Mouse (Mus musculus) lung, embryonic 14.5 days (tissue): ENCODE measurements around the gene Gzma. TPM values are rescaled to one million over a fixed set of nuclear protein-coding genes. Genes with fewer than 3 reads are reported as not detected.

Experiments
- ATAC-seq: fragments of 200-750 bp; cut with Nextera tagmentation; 2 replicates; pipeline ENCODE4 v1.8.0; 2017; ENCODE audit warnings: mild to moderate bottlenecking, moderate TSS enrichment, moderate library complexity; ENCODE audit not compliant: insufficient read depth
- DNase-seq: peaks from one replicate; pipeline ENCODE4 v3.0.0-alpha.2; 2015
- H3K27ac ChIP-seq: fragments of 300-500 bp; sonication (generic); 2 replicates; pipeline ENCODE4 v1.5.1; 2014; ENCODE audit warnings: low read depth, mild to moderate bottlenecking, moderate library complexity
- H3K27me3 ChIP-seq: fragments of 300-500 bp; sonication (generic); 2 replicates; pipeline ENCODE4 v1.6.1; 2014; ENCODE audit warnings: low read length, control low read depth; ENCODE audit not compliant: insufficient read depth
- H3K36me3 ChIP-seq: fragments of 300-500 bp; sonication (generic); 2 replicates; pipeline ENCODE4 v1.6.1; 2014; ENCODE audit warnings: control low read depth; ENCODE audit not compliant: insufficient read depth
- H3K4me1 ChIP-seq: fragments of 300-500 bp; sonication (generic); 2 replicates; pipeline ENCODE4 v1.6.1; 2014; ENCODE audit warnings: antibody characterized with exemption, control low read depth; ENCODE audit not compliant: insufficient read depth
- H3K4me2 ChIP-seq: fragments of 300-500 bp; sonication (generic); 2 replicates; pipeline ENCODE4 v1.6.1; 2014; ENCODE audit warnings: mild to moderate bottlenecking
- H3K4me3 ChIP-seq: fragments of 300-500 bp; sonication (generic); 2 replicates; pipeline ENCODE4 v1.5.1; 2014; ENCODE audit warnings: low read depth, low read length
- H3K9ac ChIP-seq: fragments of 300-500 bp; sonication (generic); 2 replicates; pipeline ENCODE4 v1.6.1; 2014
- H3K9me3 ChIP-seq: fragments of 300-500 bp; sonication (generic); 2 replicates; pipeline ENCODE4 v1.6.1; 2016; ENCODE audit warnings: low read depth, low read length, control low read depth
- CTCF ChIP-seq: IDR thresholded peaks from 2 replicates; pipeline ENCODE4 v1.5.1; 2016; ENCODE audit warnings: antibody characterized with exemption, low read depth
- WGBS: fragments of 180-500 bp; shearing (Covaris S2); extraction: QIAGEN DNeasy Blood & Tissue Kit; methylation state at CpG from one replicate; pipeline ENCODE4 v1.1.7; 2014; 5-methylcytosine and 5-hydroxymethylcytosine counted together
- polyA plus RNA-seq: library from polyadenylated mRNA; unstranded; fragments of >200 nt; fragmentation: Nextera tagmentation; extraction: Ambion mirVana; gene quantifications from 2 replicates; pipeline ENCODE4 v1.2.1, GENCODE M21; 2014

Gene Gzma
- polyA plus RNA-seq, 1 experiment from 2014 or later = not detected

GRCm38 (mm10) chr13:113082101-113082500 is 18.7 kb downstream of the Gzma start:
- H3K36me3 ChIP-seq = no peaks in the 10 kb centered on the region
- 48% methylated on average over 1 of the region's 1 CpGs for WGBS
- H3K9me3 ChIP-seq = no peaks in the 10 kb centered on the region
- no peak overlapping the region for H3K27ac ChIP-seq
- no peak for TF ChIP-seq CTCF
- no peak overlapping the region for H3K4me2 ChIP-seq
- no peak for ATAC-seq
- no peak overlapping the region for H3K4me3 ChIP-seq
- no peaks in the 10 kb centered on the region for H3K27me3 ChIP-seq
- no peak overlapping the region for H3K9ac ChIP-seq
- no peak for DNase-seq
- no peaks in the 10 kb centered on the region for H3K4me1 ChIP-seq

- ATAC-seq = no peak
- no peak for DNase-seq
- 82% methylated on average over 9 of the region's 9 CpGs for WGBS
- no peak overlapping the region for H3K4me3 ChIP-seq
- no peak overlapping the region for H3K27ac ChIP-seq
- no peaks in the 10 kb centered on the region for H3K27me3 ChIP-seq
- no peaks in the 10 kb centered on the region for H3K4me1 ChIP-seq
- no peak overlapping the region for H3K9ac ChIP-seq
- H3K36me3 ChIP-seq = no peaks in the 10 kb centered on the region
- H3K9me3 ChIP-seq = no peaks in the 10 kb centered on the region
- no peak overlapping the region for H3K4me2 ChIP-seq
- no peak for TF ChIP-seq CTCF
Measured at GRCm38 (mm10) chr13:113079021-113079420, 21.8 kb downstream of the Gzma start.

DNA sequence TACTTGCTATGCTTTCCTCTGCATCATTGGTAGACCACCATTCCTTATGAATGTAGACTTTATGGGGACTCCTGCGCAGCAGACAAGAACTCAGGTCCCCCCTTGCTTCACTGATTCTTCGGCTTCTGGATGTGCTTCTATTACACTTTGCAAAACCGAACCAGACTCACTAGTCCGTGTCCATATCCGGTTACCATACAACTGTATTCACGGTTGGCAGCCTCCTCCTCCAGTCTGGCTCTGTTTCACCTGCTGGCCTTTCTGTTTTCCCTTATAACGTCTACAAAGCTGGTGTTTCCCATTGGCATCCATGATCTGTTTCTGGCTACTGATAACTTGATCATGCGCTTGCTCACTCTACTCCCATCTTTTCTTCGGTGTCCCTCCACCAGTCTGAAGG is 36.2 kb downstream of the Gzma start:
- Histone ChIP-seq H3K4me3 (no peak overlapping the region), H3K9ac (no peak overlapping the region), H3K4me1 (no peaks in the 10 kb centered on the region), H3K4me2 (no peak overlapping the region), H3K9me3 (no peaks in the 10 kb centered on the region), H3K27ac (no peak overlapping the region), H3K27me3 (no peaks in the 10 kb centered on the region), H3K36me3 (no peaks in the 10 kb centered on the region)
- WGBS = 85% methylated on average over 9 of the region's 9 CpGs
- no peak for TF ChIP-seq CTCF
- ATAC-seq (no peak), DNase-seq (no peak)

- DNase-seq (no peak), ATAC-seq (no peak)
- no peaks in the 10 kb centered on the region for H3K9me3 ChIP-seq
- no peak for TF ChIP-seq CTCF
- H3K4me1 ChIP-seq = no peaks in the 10 kb centered on the region
- no peak overlapping the region for H3K4me3 ChIP-seq
- H3K27me3 ChIP-seq = no peaks in the 10 kb centered on the region
- no peaks in the 10 kb centered on the region for H3K36me3 ChIP-seq
- 76% methylated on average over 6 of the region's 6 CpGs for WGBS
- no peak overlapping the region for H3K9ac ChIP-seq
- H3K27ac ChIP-seq = no peak overlapping the region
- H3K4me2 ChIP-seq = no peak overlapping the region
Measured at GRCm38 (mm10) chr13:113061746-113062145, 39.0 kb downstream of the Gzma start.

DNA sequence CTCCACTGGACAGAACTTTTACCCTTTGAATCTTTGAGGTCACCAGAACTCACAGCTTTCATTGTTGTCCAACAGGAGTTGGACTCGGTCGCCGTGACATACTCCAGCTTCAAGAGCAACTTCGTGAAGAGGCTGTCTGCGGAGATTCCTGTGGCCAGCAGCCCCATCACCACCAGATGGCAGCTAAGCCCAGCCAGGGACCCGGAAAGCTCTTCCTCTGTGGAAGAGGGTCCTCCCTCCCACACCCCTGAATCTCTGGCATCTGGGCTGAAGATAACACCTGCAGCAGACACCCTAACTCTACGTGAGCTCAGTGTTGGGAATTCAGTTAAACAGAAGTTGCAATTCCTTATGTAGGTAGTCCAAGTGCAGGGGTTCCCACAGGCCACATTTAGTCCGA is 45.0 kb downstream of the Gzma start:
- Histone ChIP-seq H3K4me2 (no peak overlapping the region), H3K27ac (no peak overlapping the region), H3K36me3 (no peaks in the 10 kb centered on the region), H3K9ac (no peak overlapping the region), H3K4me1 (no peaks in the 10 kb centered on the region), H3K9me3 (no peaks in the 10 kb centered on the region), H3K27me3 (no peaks in the 10 kb centered on the region), H3K4me3 (no peak overlapping the region)
- peak; percentile 61 for TF ChIP-seq CTCF
- DNase-seq (peak; percentile 60), ATAC-seq (no peak)
- WGBS = 28% methylated on average over 8 of the region's 8 CpGs

DNA sequence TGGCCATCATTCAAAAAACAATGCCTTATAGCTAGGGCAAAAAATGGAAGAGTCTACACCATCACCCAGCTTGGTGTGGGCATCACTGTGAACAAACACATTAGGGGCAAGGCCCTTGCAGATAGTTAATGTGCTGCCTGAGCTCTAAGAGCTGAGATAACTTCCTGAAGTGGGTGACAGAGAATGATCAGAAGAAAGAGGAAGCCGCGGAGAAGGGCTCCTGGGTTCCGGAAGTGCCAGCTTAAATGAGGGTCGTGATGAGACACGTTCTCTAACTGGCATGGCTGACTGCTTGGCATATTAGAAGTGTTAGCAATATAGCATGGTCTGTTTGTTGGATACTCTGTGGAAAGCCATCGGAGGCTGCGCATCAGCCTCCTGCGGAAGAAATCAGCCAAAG is 46.6 kb downstream of the Gzma start:
- 93% methylated on average over 8 of the region's 8 CpGs for WGBS
- H3K4me1 ChIP-seq = no peaks in the 10 kb centered on the region
- no peak overlapping the region for H3K4me3 ChIP-seq
- no peak for DNase-seq
- no peak overlapping the region for H3K27ac ChIP-seq
- H3K27me3 ChIP-seq = no peaks in the 10 kb centered on the region
- no peaks in the 10 kb centered on the region for H3K36me3 ChIP-seq
- H3K9me3 ChIP-seq = no peaks in the 10 kb centered on the region
- H3K4me2 ChIP-seq = no peak overlapping the region
- ATAC-seq = no peak
- H3K9ac ChIP-seq = no peak overlapping the region
- TF ChIP-seq CTCF = no peak

DNA sequence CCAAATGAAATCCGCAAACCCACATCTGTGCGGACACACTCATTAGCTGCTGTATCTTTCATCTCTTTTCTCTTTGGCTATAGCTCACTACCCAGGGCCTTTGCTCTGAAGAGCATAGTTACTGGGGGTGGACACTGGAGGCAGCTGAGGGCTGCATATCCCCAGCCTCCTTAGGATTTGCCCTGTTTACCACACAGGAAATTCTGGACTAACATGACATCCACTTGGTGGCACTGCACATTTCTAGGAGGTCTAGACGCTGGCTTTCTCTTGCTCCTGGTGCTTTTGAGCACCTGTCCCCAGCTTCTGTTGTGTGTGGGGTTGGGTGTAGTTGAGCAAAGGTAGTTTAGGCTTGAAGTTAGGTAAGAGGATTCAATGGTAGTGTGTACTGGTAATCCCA is 53.1 kb downstream of the Gzma start:
- WGBS = 59% methylated on average over 3 of the region's 3 CpGs
- TF ChIP-seq CTCF = peak; percentile 28; the same call in 1 of the 2 replicates
- Histone ChIP-seq H3K4me2 (no peak overlapping the region), H3K4me1 (no peaks in the 10 kb centered on the region), H3K9ac (no peak overlapping the region), H3K27ac (no peak overlapping the region), H3K36me3 (peaks cover 9% of the 10 kb centered on the region; the same call in 1 of the 2 replicates), H3K27me3 (no peaks in the 10 kb centered on the region), H3K4me3 (no peak overlapping the region), H3K9me3 (no peaks in the 10 kb centered on the region)
- DNase-seq (no peak), ATAC-seq (no peak)

DNA sequence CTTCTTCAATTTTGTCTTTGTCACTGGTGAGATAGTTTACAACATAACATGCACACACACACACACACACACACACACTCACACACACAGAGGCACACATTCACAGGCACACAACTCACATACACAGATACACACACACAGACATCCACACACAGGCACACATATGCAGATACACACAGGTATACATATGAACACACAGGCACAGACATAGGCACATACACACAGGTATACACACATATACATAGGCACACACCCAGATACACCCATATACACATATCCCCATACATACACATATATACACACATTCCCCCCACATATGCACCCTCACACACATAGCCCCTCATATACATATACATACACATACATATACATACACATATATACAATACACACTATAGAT is 53.8 kb downstream of the Gzma start:
- Histone ChIP-seq H3K4me2 (peak overlapping the region; percentile 57; the same call in 1 of the 2 replicates), H3K36me3 (peaks cover 12% of the 10 kb centered on the region; the same call in 1 of the 2 replicates), H3K27ac (no peak overlapping the region), H3K27me3 (no peaks in the 10 kb centered on the region), H3K9me3 (no peaks in the 10 kb centered on the region), H3K4me3 (no peak overlapping the region), H3K9ac (no peak overlapping the region), H3K4me1 (no peaks in the 10 kb centered on the region)
- TF ChIP-seq CTCF = no peak
- peak; percentile 43; the same call in 1 of the 2 replicates for ATAC-seq
- DNase-seq = no peak
